17 mouse cellular contexts compared by ENCODE assay signal in genomic region chr2:18095804-18096203, GRCm38 (mm10). TPM values are rescaled to one million over a fixed set of nuclear protein-coding genes. Genes with fewer than 3 reads are reported as not detected.
"Had no signal": no experiment of that assay in that cellular context is flagged by ENCODE, and none has a peak within 500 bp of the region (broad histone marks: within the 10 kb centered on the region; RNA-seq: fewer than 3 reads in every experiment).

No protein-coding gene starts in this region.

- H3K4me1 ChIP-seq: limb, embryonic 10.5 days; midbrain, embryonic 15.5 days; neural tube, embryonic 13.5 days had no signal

- H3K27ac ChIP-seq: limb, embryonic 10.5 days; liver, embryonic 15.5 days; macrophage; midbrain, embryonic 15.5 days; neural tube, embryonic 13.5 days had no signal

- H3K27me3 ChIP-seq: liver, embryonic 15.5 days; megakaryocyte, embryonic 14.5 days; midbrain, embryonic 15.5 days; neural tube, embryonic 13.5 days had no signal

- H3K4me3 ChIP-seq: limb, embryonic 10.5 days; liver, embryonic 15.5 days; megakaryocyte, embryonic 14.5 days; midbrain, embryonic 15.5 days; neural tube, embryonic 13.5 days had no signal

- H3K4me2 ChIP-seq: liver, embryonic 11.5 days; liver, embryonic 15.5 days; lung, embryonic 14.5 days; midbrain, embryonic 11.5 days; midbrain, embryonic 15.5 days; neural tube, embryonic 13.5 days had no signal

- DNase-seq: kidney, adult 8-10 months; kidney, postnatal 25 days; layer of hippocampus, adult 9-11 months; lung, embryonic 14.5 days; lung, postnatal 14 days; retina, postnatal 1 day; right cerebral cortex, postnatal 4 days; spleen, adult 18-20 months; thymus, postnatal 36 days had no signal

- H3K9me3 ChIP-seq: limb, embryonic 10.5 days; liver, embryonic 15.5 days; megakaryocyte, embryonic 14.5 days; midbrain, embryonic 15.5 days; neural tube, embryonic 13.5 days had no signal

- ATAC-seq: midbrain, embryonic 15.5 days had no signal

- H3K9ac ChIP-seq: liver, embryonic 15.5 days; lung, embryonic 14.5 days; midbrain, embryonic 15.5 days; neural tube, embryonic 13.5 days had no signal

RNA-seq across cellular contexts. Expression of gene Skida1, which starts 47.0 kb away (rescaled TPM):
- polyA plus RNA-seq: macrophage had no signal
